Mouse (Mus musculus) limb, embryonic 14.5 days (tissue): Measurements from ENCODE around the gene Tns3. TPM values are rescaled to one million over a fixed set of nuclear protein-coding genes. Genes with fewer than 3 reads are reported as not detected.

ENCODE experiments used
- ATAC-seq: fragments of 200-750 bp; cut with Nextera tagmentation; 2 replicates; pipeline ENCODE4 v1.8.0; 2017; ENCODE audit warnings: low read depth, moderate number of reproducible peaks, moderate TSS enrichment; ENCODE audit not compliant: low FRiP score
- DNase-seq: peaks from one replicate; pipeline ENCODE4 v3.0.0-alpha.2; 2015; ENCODE audit warnings: low spot score
- H3K27ac ChIP-seq: fragments of 300-500 bp; sonication (generic); replicated peaks from 2 replicates; pipeline ENCODE4 v1.5.1; 2014; ENCODE audit warnings: low read depth, mild to moderate bottlenecking, low read length, moderate library complexity, mixed read lengths
- H3K27me3 ChIP-seq: fragments of 300-500 bp; sonication (generic); 2 replicates; pipeline ENCODE4 v1.6.1; 2014; ENCODE audit warnings: low read length, mixed read lengths; ENCODE audit not compliant: control insufficient read depth, insufficient read depth
- H3K36me3 ChIP-seq: fragments of 300-500 bp; sonication (generic); 2 replicates; pipeline ENCODE4 v1.6.1; 2014; ENCODE audit warnings: mild to moderate bottlenecking, low read length, moderate library complexity, mixed read lengths; ENCODE audit not compliant: control insufficient read depth, insufficient read depth
- H3K4me1 ChIP-seq: fragments of 300-500 bp; sonication (generic); 2 replicates; pipeline ENCODE4 v1.6.1; 2014; ENCODE audit warnings: antibody characterized with exemption, low read length, mixed read lengths; ENCODE audit not compliant: control insufficient read depth, insufficient read depth
- H3K4me2 ChIP-seq: fragments of 300-500 bp; sonication (generic); replicated peaks from 2 replicates; pipeline ENCODE4 v1.6.1; 2014; ENCODE audit warnings: low read depth, mild to moderate bottlenecking, low read length, moderate library complexity; ENCODE audit not compliant: severe bottlenecking
- H3K4me3 ChIP-seq: fragments of 300-500 bp; sonication (generic); replicated peaks from 2 replicates; pipeline ENCODE4 v1.5.1; 2014; ENCODE audit warnings: low read length
- H3K9ac ChIP-seq: fragments of 300-500 bp; sonication (generic); 2 replicates; pipeline ENCODE4 v1.6.1; 2014; ENCODE audit warnings: mild to moderate bottlenecking, low read depth, low read length, moderate library complexity; ENCODE audit not compliant: severe bottlenecking
- H3K9me3 ChIP-seq: fragments of 300-500 bp; sonication (generic); 2 replicates; pipeline ENCODE4 v1.6.1; 2016; ENCODE audit warnings: low read length; ENCODE audit not compliant: control insufficient read depth
- POLR2A ChIP-seq: fragments of 200-500 bp; IDR thresholded peaks from 2 replicates; pipeline ENCODE4 v1.8.0; 2012; ENCODE audit warnings: inconsistent platforms, mild to moderate bottlenecking, moderate library complexity, borderline replicate concordance; ENCODE audit not compliant: insufficient read depth, insufficient read length; ENCODE audit errors: extremely low read depth
- whole genome bisulfite sequencing: fragments of 180-500 bp; shearing (Covaris S2); extraction: QIAGEN DNeasy Blood & Tissue Kit; methylation state at CpG from one replicate; pipeline ENCODE4 v1.1.7; 2014; 5-methylcytosine and 5-hydroxymethylcytosine counted together
- polyA plus RNA-seq, 2 experiments: library from polyadenylated mRNA; depleted of rRNA in 1 of 2; stranded (reverse) in 1 of 2; unstranded in 1 of 2; fragments of >200 nt; fragmentation: Nextera tagmentation in 1 of 2; extraction: Ambion mirVana in 1 of 2; gene quantifications; 2 replicates each; pipeline versions ENCODE4 v1.2.1 to v1.2.3; 2012 to 2014

Tns3 gene
- polyA plus RNA-seq, 2 experiments, result 27.4 to 59.1 TPM

GRCm38 (mm10) chr11:8579789-8580188 is 84.5 kb downstream of the Tns3 start:
- H3K9me3 ChIP-seq, result no peaks in the 10 kb centered on the region
- H3K4me1 ChIP-seq, result peaks cover 8% of the 10 kb centered on the region
- no peak overlapping the region for H3K4me3 ChIP-seq
- DNase-seq (no peak), ATAC-seq (no peak)
- no peaks in the 10 kb centered on the region for H3K27me3 ChIP-seq
- H3K27ac ChIP-seq, result no peak overlapping the region
- peaks cover 36% of the 10 kb centered on the region for H3K36me3 ChIP-seq
- TF ChIP-seq POLR2A, result no peak
- 75% methylated on average over 5 of the region's 5 CpGs for WGBS
- H3K4me2 ChIP-seq, result no peak overlapping the region
- H3K9ac ChIP-seq, result no peak overlapping the region

DNA sequence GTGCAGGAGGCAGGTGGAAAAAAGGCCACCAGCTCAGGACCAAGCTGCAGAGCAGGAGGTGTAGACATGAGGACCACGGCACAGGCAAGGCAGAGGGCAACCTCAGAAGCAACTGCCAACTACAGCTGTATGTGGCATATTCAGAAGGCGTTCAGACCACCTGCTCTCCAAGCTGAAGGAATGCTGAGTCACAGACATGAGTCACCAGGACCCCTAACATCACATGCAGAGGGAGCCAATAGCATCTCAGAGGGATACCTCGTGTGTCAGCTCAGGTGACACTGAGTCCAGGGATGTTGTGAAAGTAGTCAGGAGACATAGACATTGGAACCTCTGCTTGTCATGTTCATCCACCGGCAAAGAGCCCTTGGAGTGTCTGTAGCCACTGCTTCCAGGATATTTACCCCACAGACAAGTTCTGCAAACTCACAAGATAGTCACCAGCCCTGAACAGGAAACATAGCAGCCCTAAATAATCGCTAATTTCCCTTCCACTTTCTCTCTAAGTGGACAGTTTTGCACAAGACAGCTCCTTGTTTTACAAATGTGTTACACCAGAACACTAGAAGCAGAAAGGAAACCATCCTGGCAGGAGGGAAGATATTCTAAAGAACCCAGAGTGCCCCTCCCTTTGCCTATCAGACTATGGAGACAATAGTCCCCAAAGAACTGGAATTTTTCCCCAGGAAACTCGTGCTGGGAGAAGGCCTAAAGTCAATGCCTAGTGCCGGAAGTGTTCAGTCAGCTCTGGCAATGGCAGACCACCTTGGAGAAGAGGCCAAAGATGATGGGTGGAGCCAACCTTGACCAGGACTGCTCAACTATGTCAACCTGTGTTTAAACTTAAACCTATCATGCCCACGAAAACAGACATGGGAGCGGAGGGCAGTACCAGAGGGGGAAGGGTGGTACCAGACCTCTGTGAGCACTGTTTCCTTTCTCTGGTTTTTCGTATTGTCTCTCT is 88.8 kb downstream of the Tns3 start:
- no peaks in the 10 kb centered on the region for H3K27me3 ChIP-seq
- H3K27ac ChIP-seq, result no peak overlapping the region
- H3K4me2 ChIP-seq, result no peak overlapping the region
- no peak overlapping the region for H3K9ac ChIP-seq
- H3K36me3 ChIP-seq, result peaks cover 45% of the 10 kb centered on the region
- no peaks in the 10 kb centered on the region for H3K9me3 ChIP-seq
- WGBS, result 77% methylated on average over 10 of the region's 10 CpGs
- H3K4me1 ChIP-seq, result peaks cover 4% of the 10 kb centered on the region; the same call in 1 of the 2 replicates
- ATAC-seq, result no peak
- H3K4me3 ChIP-seq, result no peak overlapping the region
- TF ChIP-seq POLR2A, result no peak
- DNase-seq, result no peak

GRCm38 (mm10) chr11:8574562-8574961 is 89.8 kb downstream of the Tns3 start:
- TF ChIP-seq POLR2A, result no peak
- H3K4me2 ChIP-seq, result no peak overlapping the region
- no peaks in the 10 kb centered on the region for H3K27me3 ChIP-seq
- 0 out of 2 replicates have a peak, but pooled peaks cover 7% of the 10 kb centered on the region for H3K4me1 ChIP-seq
- H3K4me3 ChIP-seq, result no peak overlapping the region
- no peak overlapping the region for H3K9ac ChIP-seq
- H3K36me3 ChIP-seq, result peaks cover 45% of the 10 kb centered on the region
- DNase-seq (no peak), ATAC-seq (no peak)
- WGBS, result 84% methylated on average over 6 of the region's 6 CpGs
- no peak overlapping the region for H3K27ac ChIP-seq
- no peaks in the 10 kb centered on the region for H3K9me3 ChIP-seq

- Histone ChIP-seq H3K9ac (no peak overlapping the region), H3K27ac (no peak overlapping the region), H3K9me3 (no peaks in the 10 kb centered on the region), H3K36me3 (peaks cover 32% of the 10 kb centered on the region), H3K4me3 (no peak overlapping the region), H3K4me2 (no peak overlapping the region), H3K27me3 (no peaks in the 10 kb centered on the region), H3K4me1 (0 out of 2 replicates have a peak, but pooled peaks cover 7% of the 10 kb centered on the region)
- no peak for DNase-seq
- WGBS, result 86% methylated on average over 7 of the region's 7 CpGs
- ATAC-seq, result no peak
- no peak for TF ChIP-seq POLR2A
These were observed 91.6 kb downstream of the Tns3 start for GRCm38 (mm10) chr11:8572762-8573161.

DNA sequence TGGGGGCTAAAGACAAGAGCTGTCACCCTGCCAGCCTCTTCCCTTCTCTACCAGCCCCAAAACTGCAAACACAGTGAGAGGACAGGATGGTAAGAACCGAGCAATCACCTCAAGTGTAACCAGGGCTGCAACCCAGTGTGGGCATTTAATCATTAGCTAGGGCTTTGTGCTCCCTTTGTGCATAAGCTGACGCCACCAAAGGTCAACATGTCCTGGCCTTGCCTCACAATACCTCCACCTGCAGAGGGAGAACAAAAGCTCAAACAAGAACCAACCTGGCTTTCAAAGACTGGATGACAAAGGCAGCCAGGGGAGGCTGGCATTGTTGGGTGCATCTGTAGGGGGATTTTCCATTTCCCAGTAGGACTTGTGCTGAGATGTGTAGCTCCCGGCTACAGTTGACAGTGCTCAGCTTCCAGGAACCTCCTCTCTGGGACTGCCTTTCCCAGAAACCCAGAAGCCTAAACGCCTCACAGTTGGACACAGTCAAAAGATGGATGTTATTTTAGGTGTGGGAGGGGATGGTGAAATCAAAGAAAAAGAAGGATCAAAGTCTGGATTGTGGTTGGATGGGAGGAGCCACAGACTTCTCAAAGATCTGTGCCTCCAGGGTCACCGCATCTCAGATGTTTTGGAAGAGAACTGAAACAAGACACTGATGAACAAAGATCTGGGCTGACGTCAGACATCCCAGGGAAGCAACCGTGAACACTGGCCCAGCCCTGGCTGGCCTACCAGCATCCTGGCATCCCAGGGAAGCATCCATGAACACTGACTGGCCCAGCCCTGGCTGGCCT is 94.9 kb downstream of the Tns3 start:
- Histone ChIP-seq H3K9ac (no peak overlapping the region), H3K27ac (no peak overlapping the region), H3K27me3 (no peaks in the 10 kb centered on the region), H3K9me3 (no peaks in the 10 kb centered on the region), H3K4me3 (no peak overlapping the region), H3K4me1 (0 out of 2 replicates have a peak, but pooled peaks cover 7% of the 10 kb centered on the region), H3K36me3 (peaks cover 37% of the 10 kb centered on the region), H3K4me2 (no peak overlapping the region)
- no peak for TF ChIP-seq POLR2A
- ATAC-seq, result no peak
- WGBS, result 52% methylated on average over 7 of the region's 7 CpGs
- DNase-seq, result no peak
